8 mouse cellular contexts compared by ENCODE assay signal in the genomic region with DNA sequence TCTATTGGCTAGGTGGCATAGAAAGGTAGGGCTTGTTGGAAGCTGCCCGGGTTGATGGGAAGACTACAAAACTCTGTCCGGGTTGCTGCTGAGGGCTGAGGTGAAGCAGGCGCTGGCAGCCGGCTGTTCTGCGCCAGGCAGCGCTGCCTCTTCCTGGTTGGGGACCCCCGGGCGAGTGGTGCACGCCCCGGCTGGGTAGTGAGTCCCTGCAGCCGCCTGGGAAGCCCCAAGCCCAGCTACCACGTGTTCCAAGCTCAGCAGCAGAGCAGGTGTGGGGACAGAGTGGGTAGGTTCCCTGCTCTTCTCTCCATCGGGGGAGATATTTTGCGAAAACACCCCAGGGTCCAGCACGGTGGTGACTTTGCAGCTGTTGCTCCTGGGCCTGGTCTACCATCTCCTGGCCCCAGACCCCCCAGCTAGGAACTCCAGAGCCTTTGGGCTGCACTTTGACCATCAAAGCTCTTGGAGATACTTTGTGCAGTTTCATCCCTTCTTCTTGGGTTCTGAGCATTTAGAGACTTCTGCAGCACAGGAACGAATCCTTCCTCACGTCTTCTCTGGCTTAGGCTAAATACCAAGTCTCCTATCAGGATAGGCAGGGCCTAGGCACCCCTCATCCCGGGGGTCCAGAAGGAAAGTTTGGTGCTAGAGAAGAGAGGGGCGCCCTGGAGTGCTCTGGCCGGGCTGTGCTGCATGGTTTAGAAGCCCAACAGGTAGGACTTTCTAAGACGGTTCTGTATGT. TPM values are rescaled to one million over a fixed set of nuclear protein-coding genes. Genes with fewer than 3 reads are reported as not detected.
DNase-seq lines count a peak whose midpoint lies in the region; ATAC-seq and TF ChIP-seq lines count a peak whose summit lies in the region.

No protein-coding gene starts in this region.

- H3K36me3 ChIP-seq in forebrain, embryonic 12.5 days (replicated peaks): no peaks in the 10 kb centered on the region

- peak overlapping the region; percentile 87 for H3K9ac ChIP-seq in forebrain, embryonic 12.5 days

- 0 out of 2 replicates have a peak overlapping the region, but pooled peaks have one; percentile 86 for H3K27ac ChIP-seq in forebrain, embryonic 12.5 days

- 5% methylated on average over 21 of the region's 21 CpGs for WGBS in lung, adult 2 months
- WGBS in forebrain, embryonic 12.5 days: 3% methylated on average over 21 of the region's 21 CpGs

- peaks cover 25% of the 10 kb centered on the region for H3K27me3 ChIP-seq in forebrain, embryonic 12.5 days

- no peaks in the 10 kb centered on the region for H3K9me3 ChIP-seq in forebrain, embryonic 12.5 days

- H3K4me1 ChIP-seq in lung, adult 2 months (ENCODE audit: control insufficient read depth, insufficient read depth, low read length): peaks cover 11% of the 10 kb centered on the region; the same call in 1 of the 2 replicates
- peaks cover 49% of the 10 kb centered on the region for H3K4me1 ChIP-seq in forebrain, embryonic 12.5 days

- H3K4me2 ChIP-seq in forebrain, embryonic 12.5 days: peak overlapping the region; percentile 93

- 0 out of 2 replicates have a peak, but pooled peaks have one; percentile 15 for ATAC-seq in forebrain, embryonic 12.5 days (ENCODE audit: low FRiP score)

- peak; percentile 11 for DNase-seq in lung, adult 2 months
- DNase-seq in lung, postnatal 10 days: no peak
- DNase-seq in adrenal gland, adult 2 months: peak; percentile 46
- peak; percentile 48 to 60 for DNase-seq in kidney, postnatal 4 days
- peak; percentile 59 for DNase-seq in neural tube, embryonic 10.5 days (ENCODE audit: extremely low spot score, low spot score)
- DNase-seq in layer of hippocampus, postnatal 25 days (ENCODE audit: extremely low spot score in 1 of 2, low spot score in 1 of 2): no peak
- DNase-seq in urinary bladder, postnatal 14 days (ENCODE audit: low spot score): no peak

- TF ChIP-seq POLR2A in lung, adult 2 months (IDR thresholded peaks at IDR 0.05; ENCODE audit: borderline replicate concordance, extremely low read depth, low read depth, low read length): no peak

- H3K4me3 ChIP-seq in lung, adult 2 months (replicated peaks; ENCODE audit: extremely low read depth, low read depth, low read length): peak overlapping the region; percentile 72
- H3K4me3 ChIP-seq in forebrain, embryonic 12.5 days (replicated peaks): peak overlapping the region; percentile 80

- TF ChIP-seq CTCF in lung, adult 2 months (IDR thresholded peaks at IDR 0.05; ENCODE audit: insufficient read depth, low read length): no peak

RNA-seq across cellular contexts. Expression of a gene that starts 1.1 kb away (rescaled TPM):
- 12.6 and 15.7 TPM in 2 replicates for polyA plus RNA-seq in lung, adult 2 months (2012; rRNA removed)
- total RNA-seq in adrenal gland, adult 2 months (2021): 10 to 100 TPM; 40.3 to 70.3 TPM
- polyA plus RNA-seq in adrenal gland, adult 2 months (2012; rRNA removed): 35.2 and 40.2 TPM in 2 replicates
- polyA plus RNA-seq in forebrain, embryonic 12.5 days (2016; fragmentation: Nextera tagmentation; extraction: Ambion mirVana): 1.8 and 2.6 TPM in 2 replicates
- 10 to 100 TPM; 50.8 to 55.0 TPM for total RNA-seq in layer of hippocampus, postnatal 25 days (2021)

Comparison
In these comparisons a context has a peak if more than half of its experiments do, and no peak if none do; other contexts are left out.
1. DNase-seq: peak in lung, adult 2 months (single experiment), adrenal gland, adult 2 months (single experiment), kidney, postnatal 4 days (2 of 2) and neural tube, embryonic 10.5 days (single experiment); none in lung, postnatal 10 days (single experiment), layer of hippocampus, postnatal 25 days (0 of 2) and urinary bladder, postnatal 14 days (single experiment).